Mouse (Mus musculus): ENCODE results near the gene Fhod1. TPM values are rescaled to one million over a fixed set of nuclear protein-coding genes. Genes with fewer than 3 reads are reported as not detected.

The Fhod1 gene
- polyA plus RNA-seq (2015; fragmentation: Nextera tagmentation; extraction: Ambion mirVana), result 0.79 and 0.89 TPM in 2 replicates

DNA sequence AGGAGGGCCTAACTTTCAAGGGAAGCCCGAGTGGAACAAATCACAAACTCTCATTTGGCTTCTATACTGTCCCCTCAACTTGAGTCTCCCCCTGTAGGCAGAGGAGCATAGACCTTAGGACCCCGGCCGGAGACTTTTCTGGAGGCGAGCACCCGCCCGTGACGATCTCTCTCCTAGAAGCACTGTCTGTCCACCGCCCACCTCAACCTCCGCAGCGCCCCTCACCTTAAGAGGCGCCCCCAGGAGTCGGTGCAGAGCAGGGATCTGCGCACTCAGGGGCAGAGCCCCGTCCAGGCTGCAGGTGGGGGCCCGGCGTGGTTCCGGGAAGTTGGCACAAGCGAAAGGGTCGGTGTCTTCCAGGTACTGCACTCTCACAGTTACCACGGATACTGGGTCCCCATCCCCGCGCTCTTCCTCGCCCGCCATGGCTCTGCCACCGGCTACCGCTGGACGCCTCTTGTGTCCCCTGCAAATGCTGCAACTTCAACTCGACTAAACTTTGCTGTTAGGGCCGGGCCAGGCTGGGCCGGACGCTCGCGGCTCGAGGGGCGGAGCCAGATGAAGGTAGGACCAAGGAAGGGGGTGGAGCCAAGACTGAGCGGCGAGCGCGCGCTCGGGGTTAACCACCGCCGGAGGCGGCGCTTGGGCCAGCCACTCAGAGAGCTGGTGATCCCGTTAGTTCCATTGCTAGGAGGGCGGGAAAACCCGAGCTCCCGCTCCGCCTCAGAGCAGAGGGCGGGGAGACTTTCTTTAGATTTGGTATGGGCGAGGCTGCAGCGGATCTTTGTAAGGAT is at the start of gene Fhod1:
Gene Fhod1, minus strand, starts transcription at position 526 of the 794 bp plus-strand sequence.
- H3K4me3 ChIP-seq (replicated peaks), result peak within 1 kb of the TSS; percentile 79
- peak within 1 kb of the TSS; percentile 81 for H3K27ac ChIP-seq (replicated peaks)
- under 1% methylated on average over 53 of the region's 53 CpGs for WGBS
- H3K36me3 ChIP-seq, result no peaks in the 10 kb centered on the region
- peak; percentile 87 for ATAC-seq (ENCODE audit: low FRiP score)
- H3K9ac ChIP-seq (replicated peaks), result peak within 1 kb of the TSS; percentile 82
- peaks cover 13% of the 10 kb centered on the region for H3K27me3 ChIP-seq (replicated peaks)
- no peaks in the 10 kb centered on the region for H3K9me3 ChIP-seq (replicated peaks)
- H3K4me1 ChIP-seq, result peaks cover 49% of the 10 kb centered on the region
- peak within 1 kb of the TSS; percentile 98 for H3K4me2 ChIP-seq

DNA sequence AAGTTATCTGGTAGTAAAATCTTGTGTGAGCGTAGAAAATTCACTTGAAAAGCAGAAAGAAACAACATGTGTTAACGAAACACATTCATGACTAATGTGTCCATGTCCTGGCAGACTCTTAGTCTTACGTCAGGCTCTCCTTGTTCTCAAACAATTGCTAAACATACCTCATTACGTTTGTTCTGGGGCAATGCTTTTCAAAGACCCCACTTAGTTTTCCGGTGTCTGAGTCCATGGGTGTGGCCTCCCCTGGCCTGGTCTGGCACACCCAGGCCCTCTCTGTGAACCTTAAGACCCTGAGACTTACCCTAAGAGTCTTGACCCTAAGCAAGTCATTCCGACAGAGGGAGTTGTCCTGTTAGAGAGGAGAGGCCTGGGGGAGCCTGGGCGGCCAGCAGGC is 46.2 kb upstream of the Fhod1 start:
- no peak overlapping the region for H3K4me3 ChIP-seq (replicated peaks)
- no peak overlapping the region for H3K9ac ChIP-seq (replicated peaks)
- no peaks in the 10 kb centered on the region for H3K27me3 ChIP-seq (replicated peaks)
- WGBS, result 51% methylated on average over 7 of the region's 7 CpGs
- H3K4me2 ChIP-seq, result no peak overlapping the region
- no peaks in the 10 kb centered on the region for H3K36me3 ChIP-seq
- no peaks in the 10 kb centered on the region for H3K4me1 ChIP-seq
- no peak for ATAC-seq (ENCODE audit: low FRiP score)
- no peak overlapping the region for H3K27ac ChIP-seq (replicated peaks)
- no peaks in the 10 kb centered on the region for H3K9me3 ChIP-seq (replicated peaks)

DNA sequence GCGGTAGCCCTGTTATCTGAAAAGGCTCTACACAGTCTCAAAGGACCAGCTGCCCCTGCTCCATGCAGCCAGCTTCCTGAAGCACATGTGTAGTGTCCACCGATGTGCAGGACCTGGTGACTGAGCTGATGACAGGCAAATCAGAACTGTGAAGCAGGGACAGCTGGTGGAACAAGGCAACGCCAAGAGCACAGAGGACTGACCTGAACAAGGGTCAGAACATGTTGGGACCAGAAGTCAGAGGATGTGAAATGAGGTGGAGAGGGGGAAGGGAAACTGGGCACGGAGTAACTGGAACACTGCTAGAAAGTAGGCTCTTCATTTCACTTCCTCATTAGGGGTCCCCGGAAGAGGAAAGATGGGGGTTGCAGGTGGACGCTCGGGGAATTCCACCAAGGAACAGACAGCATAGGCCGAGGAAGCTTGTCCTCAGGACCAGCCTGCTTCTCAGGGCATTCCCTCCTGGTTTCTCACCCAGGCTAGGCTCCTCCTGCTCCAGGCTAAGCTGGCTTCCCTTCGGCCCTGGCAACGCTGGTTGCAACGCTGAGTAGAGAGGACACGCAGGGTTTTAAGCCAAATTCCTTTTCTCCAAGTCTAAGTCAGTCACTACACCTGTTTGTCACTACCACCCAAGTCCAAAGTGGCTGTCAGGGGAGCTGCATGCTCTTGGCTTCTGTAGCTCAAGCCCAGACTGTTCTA is 45.5 kb upstream of the Fhod1 start:
- Histone ChIP-seq H3K4me1 (no peaks in the 10 kb centered on the region), H3K9ac (replicated peaks) (no peak overlapping the region; the same call in 1 of the 2 replicates), H3K4me3 (replicated peaks) (no peak overlapping the region), H3K4me2 (no peak overlapping the region), H3K36me3 (no peaks in the 10 kb centered on the region), H3K27ac (replicated peaks) (no peak overlapping the region), H3K27me3 (replicated peaks) (no peaks in the 10 kb centered on the region), H3K9me3 (replicated peaks) (no peaks in the 10 kb centered on the region)
- ATAC-seq (ENCODE audit: low FRiP score), result no peak
- 89% methylated on average over 12 of the region's 12 CpGs for WGBS

DNA sequence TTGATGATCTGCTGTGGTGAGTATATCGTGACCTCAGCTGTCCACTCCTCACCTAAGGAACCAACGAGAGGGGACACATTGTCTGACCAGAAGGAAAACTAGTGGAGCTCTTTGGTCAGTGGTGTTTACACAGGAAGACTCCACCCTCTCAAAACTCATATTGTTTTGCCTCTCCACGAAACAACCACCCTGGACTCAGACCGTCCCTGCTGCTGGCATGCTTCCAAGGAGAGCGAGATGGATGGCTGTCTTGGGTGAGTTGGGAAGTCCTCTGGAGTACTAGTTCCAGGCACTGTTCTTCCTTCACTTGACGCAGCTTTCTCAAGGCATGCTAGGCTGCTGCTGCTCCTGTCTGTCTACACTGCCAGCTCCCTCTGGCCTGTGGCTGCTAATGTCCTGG is 41.3 kb upstream of the Fhod1 start:
- H3K36me3 ChIP-seq, result no peaks in the 10 kb centered on the region
- no peak for ATAC-seq (ENCODE audit: low FRiP score)
- H3K27me3 ChIP-seq (replicated peaks), result no peaks in the 10 kb centered on the region
- H3K4me1 ChIP-seq, result no peaks in the 10 kb centered on the region
- no peak overlapping the region for H3K27ac ChIP-seq (replicated peaks)
- H3K4me3 ChIP-seq (replicated peaks), result no peak overlapping the region
- no peaks in the 10 kb centered on the region for H3K9me3 ChIP-seq (replicated peaks)
- H3K9ac ChIP-seq (replicated peaks), result no peak overlapping the region
- no peak overlapping the region for H3K4me2 ChIP-seq
- 76% methylated on average over 6 of the region's 6 CpGs for WGBS

DNA sequence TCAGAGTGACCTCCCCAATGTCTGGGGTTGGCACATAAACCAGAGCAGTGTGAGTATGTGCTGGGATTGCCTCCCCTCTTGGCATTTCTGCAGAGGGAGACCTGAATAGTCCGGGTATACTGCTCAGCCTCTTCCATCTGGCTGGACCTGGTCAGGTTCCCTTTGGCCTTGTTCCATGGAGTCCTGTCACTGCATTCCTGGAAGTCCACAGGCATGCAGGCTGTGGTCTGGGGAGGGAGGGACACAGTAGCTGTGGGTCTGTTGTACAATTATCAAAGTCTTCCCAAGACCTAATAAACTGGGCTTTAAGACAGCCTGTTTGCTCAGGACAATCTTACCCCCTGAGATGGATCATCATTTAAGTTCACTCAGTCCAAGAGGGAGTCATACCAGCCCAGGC is 39.4 kb upstream of the Fhod1 start:
- no peak for ATAC-seq (ENCODE audit: low FRiP score)
- Histone ChIP-seq H3K27ac (replicated peaks) (no peak overlapping the region), H3K36me3 (no peaks in the 10 kb centered on the region), H3K9ac (replicated peaks) (no peak overlapping the region), H3K4me2 (no peak overlapping the region), H3K4me1 (no peaks in the 10 kb centered on the region), H3K9me3 (replicated peaks) (no peaks in the 10 kb centered on the region), H3K4me3 (replicated peaks) (no peak overlapping the region), H3K27me3 (replicated peaks) (no peaks in the 10 kb centered on the region)
- WGBS, result 71% methylated on average over 1 of the region's 1 CpGs

DNA sequence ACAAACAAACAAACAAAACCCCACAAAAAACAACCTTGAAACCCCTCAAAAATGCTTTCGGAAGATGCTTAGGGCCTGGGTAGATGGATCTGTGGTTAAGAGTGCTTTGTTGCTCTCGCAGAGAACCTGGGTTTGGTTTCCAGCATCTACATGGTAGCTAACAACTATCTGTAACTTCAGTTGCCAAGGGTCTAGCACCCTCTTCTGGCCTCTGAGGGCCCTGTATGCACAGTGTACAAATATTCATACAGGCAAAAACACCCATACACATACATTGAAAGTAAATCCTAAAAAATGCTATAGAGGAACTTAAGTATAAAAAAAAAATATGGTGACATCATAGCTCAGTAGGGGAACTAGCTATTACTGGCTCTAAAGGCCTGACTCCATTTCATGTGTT is 36.3 kb upstream of the Fhod1 start:
- WGBS, result 96% methylated on average over 2 of the region's 2 CpGs
- ATAC-seq (ENCODE audit: low FRiP score), result no peak
- H3K36me3 ChIP-seq, result no peaks in the 10 kb centered on the region
- H3K27ac ChIP-seq (replicated peaks), result no peak overlapping the region
- H3K27me3 ChIP-seq (replicated peaks), result no peaks in the 10 kb centered on the region
- no peak overlapping the region for H3K4me3 ChIP-seq (replicated peaks)
- no peaks in the 10 kb centered on the region for H3K9me3 ChIP-seq (replicated peaks)
- no peaks in the 10 kb centered on the region for H3K4me1 ChIP-seq
- no peak overlapping the region for H3K9ac ChIP-seq (replicated peaks)
- H3K4me2 ChIP-seq, result no peak overlapping the region

DNA sequence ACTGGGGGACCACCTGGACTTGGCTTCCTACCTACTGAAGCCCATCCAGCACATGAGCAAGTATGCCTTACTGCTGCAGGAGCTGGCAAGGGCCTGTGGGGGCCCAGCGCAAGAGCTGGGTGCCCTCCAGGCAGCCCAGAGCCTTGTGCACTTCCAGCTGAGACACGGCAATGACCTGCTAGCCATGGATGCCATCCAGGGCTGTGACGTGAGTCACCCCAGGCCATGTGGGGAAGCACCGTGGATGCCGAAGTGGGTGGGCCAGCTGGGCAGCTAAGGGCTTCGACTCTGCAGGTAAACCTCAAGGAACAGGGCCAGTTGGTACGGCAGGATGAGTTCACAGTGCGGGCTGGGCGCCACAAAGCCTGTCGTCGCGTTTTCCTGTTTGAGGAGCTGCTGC is 32.6 kb upstream of the Fhod1 start:
- Histone ChIP-seq H3K4me1 (peaks cover 9% of the 10 kb centered on the region; the same call in 1 of the 2 replicates), H3K27ac (replicated peaks) (no peak overlapping the region), H3K27me3 (replicated peaks) (no peaks in the 10 kb centered on the region), H3K9me3 (replicated peaks) (no peaks in the 10 kb centered on the region), H3K4me3 (replicated peaks) (no peak overlapping the region), H3K9ac (replicated peaks) (no peak overlapping the region), H3K36me3 (no peaks in the 10 kb centered on the region), H3K4me2 (no peak overlapping the region)
- 85% methylated on average over 12 of the region's 12 CpGs for WGBS
- no peak for ATAC-seq (ENCODE audit: low FRiP score)

DNA sequence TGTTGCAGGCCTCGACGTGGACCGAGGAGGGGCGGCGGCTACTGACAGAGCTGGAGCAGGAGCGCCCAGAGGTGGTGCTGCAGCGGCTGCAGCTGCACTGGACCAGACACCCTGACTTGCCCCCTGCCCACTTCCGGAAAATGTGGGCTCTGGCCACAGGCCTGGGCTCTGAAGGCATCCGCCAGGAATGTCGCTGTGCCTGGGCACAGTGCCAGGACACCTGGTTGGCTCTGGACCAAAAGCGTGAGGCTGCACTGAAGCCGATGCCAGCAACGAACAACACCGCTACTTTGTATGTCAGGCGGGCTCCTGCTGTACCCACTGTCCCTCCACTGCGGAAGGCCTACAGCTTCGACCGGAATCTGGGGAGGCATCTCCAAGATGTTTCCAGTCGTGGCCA is 30.9 kb upstream of the Fhod1 start:
- Histone ChIP-seq H3K4me2 (no peak overlapping the region), H3K9me3 (replicated peaks) (no peaks in the 10 kb centered on the region), H3K27me3 (replicated peaks) (no peaks in the 10 kb centered on the region), H3K4me3 (replicated peaks) (no peak overlapping the region), H3K36me3 (no peaks in the 10 kb centered on the region), H3K9ac (replicated peaks) (no peak overlapping the region), H3K27ac (replicated peaks) (no peak overlapping the region), H3K4me1 (peaks cover 14% of the 10 kb centered on the region; the same call in 1 of the 2 replicates)
- ATAC-seq (ENCODE audit: low FRiP score), result peak; percentile 29; the same call in 1 of the 2 replicates
- WGBS, result 54% methylated on average over 19 of the region's 19 CpGs

DNA sequence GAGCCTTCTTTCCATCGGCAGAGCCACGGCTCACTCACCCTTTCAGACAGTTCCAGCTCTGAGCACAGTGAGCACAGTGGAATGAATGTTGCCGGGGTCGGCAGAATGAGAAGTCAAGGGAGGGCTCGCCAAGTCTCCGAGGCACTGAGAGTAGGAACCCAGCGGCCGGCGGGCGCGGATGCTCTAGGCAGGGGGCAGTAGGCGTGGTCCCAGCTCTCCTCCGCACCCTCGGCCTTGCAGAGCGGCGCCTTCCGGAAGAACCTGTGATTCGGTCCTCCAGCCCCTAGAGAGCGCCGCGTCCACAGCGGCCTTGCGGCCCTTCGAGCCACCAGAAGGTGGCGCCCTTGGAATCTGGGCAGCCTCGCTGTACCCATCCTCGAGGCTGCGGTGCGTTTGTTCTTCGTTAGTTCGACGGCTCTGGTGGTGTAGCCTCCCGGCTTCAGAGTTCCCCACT is 26.8 kb upstream of the Fhod1 start:
- ATAC-seq (ENCODE audit: low FRiP score), result peak; percentile 33; the same call in 1 of the 2 replicates
- H3K9ac ChIP-seq (replicated peaks), result 0 out of 2 replicates have a peak overlapping the region, but pooled peaks have one; percentile 5
- peaks cover 3% of the 10 kb centered on the region; the same call in 1 of the 2 replicates for H3K36me3 ChIP-seq
- no peak overlapping the region; the same call in 1 of the 2 replicates for H3K4me3 ChIP-seq (replicated peaks)
- WGBS, result 23% methylated on average over 33 of the region's 33 CpGs
- peaks cover 14% of the 10 kb centered on the region; the same call in 1 of the 2 replicates for H3K4me1 ChIP-seq
- H3K9me3 ChIP-seq (replicated peaks), result no peaks in the 10 kb centered on the region
- H3K4me2 ChIP-seq, result peak overlapping the region; percentile 49
- H3K27ac ChIP-seq (replicated peaks), result no peak overlapping the region
- H3K27me3 ChIP-seq (replicated peaks), result no peaks in the 10 kb centered on the region

DNA sequence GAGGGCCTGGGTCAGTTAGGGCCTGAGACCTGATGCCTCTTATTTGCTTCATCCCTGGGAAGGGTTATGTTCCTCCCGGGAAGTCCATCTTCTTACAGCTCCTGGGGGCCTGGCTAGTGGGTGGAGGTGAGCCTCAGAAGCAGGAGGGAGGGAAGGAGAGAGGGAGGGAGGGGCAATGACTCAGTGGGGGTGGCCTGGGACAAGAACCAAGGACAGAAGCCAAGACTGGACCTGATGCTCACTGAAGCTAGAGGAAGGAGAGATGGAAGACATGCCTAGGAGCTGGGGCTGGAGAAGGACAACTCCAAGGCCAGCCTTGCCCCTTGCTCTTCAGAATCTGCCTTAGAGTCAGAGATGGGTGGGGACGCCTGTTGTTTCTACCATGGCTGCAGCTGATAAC is 25.3 kb upstream of the Fhod1 start, which contains the start of gene Plekhg4:
Gene Plekhg4, plus strand, starts transcription at position 243 of the 400 bp plus-strand sequence.
- Histone ChIP-seq H3K9ac (replicated peaks) (no peak within 1 kb of the TSS), H3K9me3 (replicated peaks) (no peaks in the 10 kb centered on the region), H3K27me3 (replicated peaks) (no peaks in the 10 kb centered on the region), H3K4me1 (peaks cover 5% of the 10 kb centered on the region; the same call in 1 of the 2 replicates), H3K36me3 (peaks cover 3% of the 10 kb centered on the region; the same call in 1 of the 2 replicates), H3K4me2 (peak within 1 kb of the TSS; percentile 49; the same call in 1 of the 2 replicates), H3K27ac (replicated peaks) (no peak within 1 kb of the TSS), H3K4me3 (replicated peaks) (no peak within 1 kb of the TSS)
- WGBS, result 64% methylated on average over 2 of the region's 2 CpGs
- no peak for ATAC-seq (ENCODE audit: low FRiP score)

DNA sequence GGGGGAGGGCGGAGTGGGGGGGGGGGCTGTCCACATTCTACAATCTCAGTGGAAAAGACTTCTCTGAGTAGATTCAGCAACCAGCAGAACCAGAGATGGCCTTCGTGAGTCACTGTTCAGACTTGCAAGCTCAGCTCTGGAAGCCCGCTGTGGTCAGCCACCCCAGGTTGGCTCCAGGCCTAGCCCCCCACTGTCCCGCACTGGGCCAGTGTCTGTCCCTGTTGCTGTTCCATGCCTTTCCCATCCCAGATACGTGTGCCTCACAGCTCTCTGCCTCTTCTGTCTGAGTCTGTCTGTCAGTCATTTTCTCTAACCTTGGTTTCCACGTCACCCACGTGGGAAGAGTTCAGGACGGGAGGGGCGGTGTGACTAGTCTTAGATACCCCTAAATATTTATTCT is 24.7 kb upstream of the Fhod1 start:
- no peak for ATAC-seq (ENCODE audit: low FRiP score)

More for the DNA sequence above, 24.7 kb upstream of the Fhod1 start:
- WGBS, result 82% methylated on average over 9 of the region's 9 CpGs
- Histone ChIP-seq H3K27ac (replicated peaks) (no peak overlapping the region), H3K4me3 (replicated peaks) (no peak overlapping the region), H3K9ac (replicated peaks) (no peak overlapping the region), H3K4me2 (no peak overlapping the region), H3K27me3 (replicated peaks) (no peaks in the 10 kb centered on the region), H3K9me3 (replicated peaks) (no peaks in the 10 kb centered on the region), H3K4me1 (peaks cover 4% of the 10 kb centered on the region; the same call in 1 of the 2 replicates), H3K36me3 (peaks cover 4% of the 10 kb centered on the region)
